Mouse (Mus musculus) forebrain, postnatal 0 days (tissue): ENCODE data around the gene Rpl5. TPM values are rescaled to one million over a fixed set of nuclear protein-coding genes. Genes with fewer than 3 reads are reported as not detected.

Experiments used
- ATAC-seq: fragments of 200-750 bp; cut with Nextera tagmentation; 2 replicates; pipeline ENCODE4 v1.8.0; 2017; ENCODE audit warnings: mild to moderate bottlenecking, moderate library complexity
- DNase-seq: peaks from one replicate; pipeline ENCODE4 v3.0.0-alpha.2; 2015
- H3K27ac ChIP-seq: fragments of 300-500 bp; sonication (generic); 2 replicates; pipeline ENCODE4 v1.5.1; 2014; ENCODE audit warnings: low read depth, mild to moderate bottlenecking, antibody characterized with exemption, low read length, moderate library complexity, mixed read lengths
- H3K27me3 ChIP-seq: fragments of 300-500 bp; sonication (generic); 2 replicates; pipeline ENCODE4 v1.6.1; 2014; ENCODE audit warnings: mild to moderate bottlenecking, low read length, mixed read lengths; ENCODE audit not compliant: insufficient read depth
- H3K36me3 ChIP-seq: fragments of 300-500 bp; sonication (generic); 2 replicates; pipeline ENCODE4 v1.6.1; 2014; ENCODE audit warnings: mild to moderate bottlenecking, moderate library complexity; ENCODE audit not compliant: insufficient read depth
- H3K4me1 ChIP-seq: fragments of 300-500 bp; sonication (generic); 2 replicates; pipeline ENCODE4 v1.6.1; 2014; ENCODE audit warnings: antibody characterized with exemption; ENCODE audit not compliant: insufficient read depth
- H3K4me2 ChIP-seq: fragments of 300-500 bp; sonication (generic); 2 replicates; pipeline ENCODE4 v1.6.1; 2014; ENCODE audit warnings: low read depth, mild to moderate bottlenecking, moderate library complexity
- H3K4me3 ChIP-seq: fragments of 300-500 bp; sonication (generic); 2 replicates; pipeline ENCODE4 v1.5.1; 2014; ENCODE audit warnings: low read depth, low read length, mixed read lengths
- H3K9ac ChIP-seq: fragments of 300-500 bp; sonication (generic); 2 replicates; pipeline ENCODE4 v1.6.1; 2014; ENCODE audit warnings: mild to moderate bottlenecking
- H3K9me3 ChIP-seq: fragments of 300-500 bp; sonication (generic); 2 replicates; pipeline ENCODE4 v1.6.1; 2016; ENCODE audit warnings: low read length
- CTCF ChIP-seq: sonication (generic); IDR thresholded peaks from 2 replicates; pipeline ENCODE4 v1.5.1; 2016; ENCODE audit warnings: antibody characterized with exemption, control low read depth, low read depth
- WGBS: fragments of 180-500 bp; shearing (Covaris S2); extraction: QIAGEN DNeasy Blood & Tissue Kit; methylation state at CpG from one replicate; pipeline ENCODE4 v1.1.7; 2014; 5-methylcytosine and 5-hydroxymethylcytosine counted together
- polyA plus RNA-seq: library from polyadenylated mRNA; unstranded; fragments of >200 nt; fragmentation: Nextera tagmentation; extraction: Ambion mirVana; gene quantifications from 2 replicates; pipeline ENCODE4 v1.2.1, GENCODE M21; 2015
- total RNA-seq: library from RNA; depleted of rRNA; stranded (reverse); fragments of >200 nt; gene quantifications from 2 replicates; pipeline ENCODE4 v1.2.3, GENCODE M21; 2014

Gene Rpl5
- total and polyA plus RNA-seq, 2 experiments from 2014 or later = 65.7 to 195 TPM

DNA sequence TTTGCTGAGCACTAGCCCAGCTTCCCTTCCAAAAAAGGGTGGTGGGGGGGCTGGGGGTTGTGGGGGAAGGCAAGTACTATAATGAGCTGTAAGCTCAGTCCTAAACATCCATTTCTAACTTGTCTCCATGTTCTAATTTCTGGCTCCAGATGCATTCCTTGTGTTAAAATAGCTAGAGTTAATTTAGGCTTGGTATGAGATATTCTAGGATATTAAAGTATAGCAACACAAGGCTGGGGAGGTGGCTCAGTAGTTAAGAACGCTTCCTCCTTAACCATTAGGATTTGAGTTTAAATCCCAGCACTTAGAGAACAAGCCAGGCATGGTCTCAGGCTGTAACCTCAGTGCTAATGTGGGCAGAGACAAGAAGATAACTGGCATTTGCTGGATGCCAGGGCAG, 4.0 kb upstream of the Rpl5 start:
- Histone ChIP-seq H3K4me1 (no peaks in the 10 kb centered on the region), H3K9ac (no peak overlapping the region), H3K36me3 (no peaks in the 10 kb centered on the region), H3K27me3 (no peaks in the 10 kb centered on the region), H3K4me2 (no peak overlapping the region), H3K4me3 (no peak overlapping the region), H3K9me3 (no peaks in the 10 kb centered on the region), H3K27ac (no peak overlapping the region)
- ATAC-seq (no peak), DNase-seq (no peak)
- TF ChIP-seq CTCF = no peak
- WGBS = 79% methylated on average over 1 of the region's 1 CpGs

DNA sequence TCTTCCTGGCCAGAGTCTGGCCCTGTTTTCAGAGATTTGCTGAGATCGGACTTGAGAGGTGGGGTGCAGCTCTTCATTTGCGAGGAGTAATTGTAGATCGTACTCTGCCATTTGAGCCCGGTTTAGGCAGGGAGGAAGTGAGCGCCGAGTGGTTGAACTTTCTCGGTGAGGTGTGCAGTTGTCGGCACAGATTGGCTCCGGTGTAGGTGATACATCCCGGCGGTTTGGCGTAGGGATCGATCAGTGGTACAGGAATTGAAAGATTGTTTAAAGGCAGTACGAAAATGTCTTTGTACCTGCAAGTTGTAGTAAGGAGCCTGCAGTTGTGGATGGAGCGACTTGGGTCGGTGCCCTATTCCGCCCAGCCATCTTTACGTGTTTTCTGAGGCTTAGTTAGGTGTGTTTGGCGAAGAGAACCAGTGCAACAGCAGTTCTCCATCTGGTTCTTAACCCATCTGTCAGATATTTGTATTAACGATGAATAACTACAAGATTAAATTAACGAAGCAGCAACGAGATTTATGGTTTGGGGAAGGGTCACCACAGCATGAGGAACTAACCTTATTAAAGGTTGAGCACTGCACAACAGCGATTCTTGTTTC, 813 bp downstream of the Rpl5 start:
- H3K9me3 ChIP-seq = no peaks in the 10 kb centered on the region
- ATAC-seq (peak; percentile 53; the same call in 1 of the 2 replicates), DNase-seq (no peak)
- no peaks in the 10 kb centered on the region for H3K4me1 ChIP-seq
- H3K27ac ChIP-seq = peak overlapping the region; percentile 91
- TF ChIP-seq CTCF = no peak
- no peaks in the 10 kb centered on the region for H3K27me3 ChIP-seq
- H3K9ac ChIP-seq = peak overlapping the region; percentile 95
- peak overlapping the region; percentile 98 for H3K4me3 ChIP-seq
- H3K4me2 ChIP-seq = peak overlapping the region; percentile 69
- H3K36me3 ChIP-seq = peaks cover 29% of the 10 kb centered on the region
- under 1% methylated on average over 23 of the region's 23 CpGs for WGBS

DNA sequence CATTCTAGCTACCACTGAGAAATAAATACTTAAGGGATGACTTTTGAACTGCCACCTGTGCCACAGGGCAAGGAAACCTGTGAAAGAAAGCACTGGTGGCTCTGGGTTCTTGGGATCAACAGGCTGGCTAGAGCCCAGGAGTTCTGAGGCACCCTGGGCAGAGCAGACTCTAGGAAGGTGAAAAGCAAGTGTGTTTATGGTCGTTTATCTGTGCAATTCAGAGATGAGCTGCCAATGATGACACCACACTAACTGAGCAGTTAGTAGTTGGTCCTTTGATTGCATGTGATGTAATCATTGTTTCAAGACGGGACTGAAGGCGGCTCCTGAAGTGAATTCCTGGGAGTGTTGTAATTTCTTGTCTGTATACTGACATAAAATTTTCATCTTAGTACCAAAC, 4.0 kb downstream of the Rpl5 start:
- Histone ChIP-seq H3K9me3 (no peaks in the 10 kb centered on the region), H3K4me1 (no peaks in the 10 kb centered on the region), H3K27ac (no peak overlapping the region), H3K36me3 (peaks cover 59% of the 10 kb centered on the region), H3K4me3 (no peak overlapping the region), H3K4me2 (no peak overlapping the region), H3K9ac (no peak overlapping the region), H3K27me3 (no peaks in the 10 kb centered on the region)
- no peak for ATAC-seq
- WGBS = 77% methylated on average over 3 of the region's 3 CpGs
- DNase-seq = no peak
- TF ChIP-seq CTCF = no peak

DNA sequence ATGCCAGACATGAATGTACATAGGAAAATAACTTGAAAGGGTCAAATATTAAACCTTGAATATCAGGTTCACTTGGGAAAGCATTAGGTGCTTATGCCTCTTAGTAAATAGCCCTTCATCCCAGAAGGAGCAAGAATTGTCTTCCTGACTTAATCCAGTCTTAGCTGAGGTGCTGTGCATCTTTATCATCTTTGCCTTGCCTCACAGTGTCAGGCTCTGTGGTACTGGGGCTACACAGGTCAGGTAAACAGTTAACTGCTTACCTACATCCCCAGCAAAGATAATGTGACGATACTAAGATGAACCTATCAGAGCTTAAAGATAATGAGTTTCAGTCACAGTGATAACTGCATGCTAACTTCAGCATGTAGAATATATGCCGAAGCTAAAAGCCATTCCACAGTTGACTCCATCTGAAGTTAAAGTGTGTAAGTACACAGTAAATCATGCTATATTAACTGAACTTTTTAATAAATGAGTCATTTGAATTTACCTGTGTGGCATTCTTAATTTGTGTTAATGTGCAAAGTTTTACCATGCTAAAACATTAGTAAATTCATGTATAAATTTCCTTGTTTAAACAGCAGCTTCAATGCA, 8.3 kb downstream of the Rpl5 start:
- no peak for DNase-seq
- H3K9ac ChIP-seq = no peak overlapping the region
- no peak overlapping the region for H3K4me2 ChIP-seq
- no peaks in the 10 kb centered on the region for H3K4me1 ChIP-seq
- 93% methylated on average over 2 of the region's 2 CpGs for WGBS
- H3K27me3 ChIP-seq = no peaks in the 10 kb centered on the region
- H3K4me3 ChIP-seq = no peak overlapping the region
- no peaks in the 10 kb centered on the region for H3K9me3 ChIP-seq
- no peak for ATAC-seq
- H3K27ac ChIP-seq = no peak overlapping the region
- H3K36me3 ChIP-seq = peaks cover 65% of the 10 kb centered on the region
- no peak for TF ChIP-seq CTCF

DNA sequence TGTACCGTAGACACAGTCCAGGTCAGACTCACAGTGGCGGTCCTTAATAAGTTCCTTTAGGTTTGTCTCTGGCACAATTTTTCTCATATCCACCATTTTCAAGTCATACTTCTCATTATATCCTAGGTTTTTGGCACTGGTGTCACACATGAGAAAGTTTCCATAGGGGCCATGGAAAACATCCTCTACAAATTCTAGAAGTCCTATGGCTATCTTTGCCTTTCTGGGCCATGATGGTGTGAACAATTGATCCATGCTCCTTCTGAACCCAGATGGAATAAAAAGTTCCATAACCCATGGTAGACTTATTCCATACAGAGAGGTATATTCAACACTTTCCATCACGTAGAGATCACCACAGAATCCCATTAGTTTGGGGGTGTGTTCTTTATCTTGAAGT, 9.4 kb downstream of the Rpl5 start:
- H3K36me3 ChIP-seq = peaks cover 57% of the 10 kb centered on the region
- H3K9me3 ChIP-seq = no peaks in the 10 kb centered on the region
- H3K27ac ChIP-seq = no peak overlapping the region
- DNase-seq (no peak), ATAC-seq (no peak)
- H3K4me2 ChIP-seq = no peak overlapping the region
- H3K4me3 ChIP-seq = no peak overlapping the region
- no peaks in the 10 kb centered on the region for H3K27me3 ChIP-seq
- WGBS = 81% methylated on average over 3 of the region's 3 CpGs
- no peak for TF ChIP-seq CTCF
- no peaks in the 10 kb centered on the region for H3K4me1 ChIP-seq
- H3K9ac ChIP-seq = no peak overlapping the region

DNA sequence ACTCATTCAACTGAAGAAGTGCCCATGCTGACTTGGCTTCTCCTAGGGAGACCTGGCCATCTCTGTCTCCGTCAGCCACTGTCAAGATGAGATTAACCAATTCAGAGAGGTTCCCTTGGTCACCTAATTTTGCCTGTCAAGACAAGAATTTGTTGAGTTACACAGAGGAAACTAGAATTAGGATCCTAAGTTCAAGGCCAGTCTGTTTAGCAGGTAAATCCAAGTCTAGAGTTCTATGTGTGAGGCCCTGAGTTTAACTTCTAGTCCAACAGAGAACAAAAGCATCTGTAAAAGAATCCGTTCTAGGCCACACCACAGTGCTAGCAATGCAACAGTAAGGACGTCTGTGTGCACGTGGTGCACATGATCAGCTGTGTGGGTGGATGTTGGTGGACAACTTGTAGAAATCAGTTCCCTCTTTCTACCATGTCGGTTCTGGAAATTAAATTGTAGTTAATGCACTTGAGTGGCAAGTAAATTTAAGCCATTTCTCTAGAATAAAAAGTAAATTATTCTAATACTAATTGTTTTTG, 9.8 kb downstream of the Rpl5 start:
- ATAC-seq = no peak
- no peaks in the 10 kb centered on the region for H3K9me3 ChIP-seq
- no peaks in the 10 kb centered on the region for H3K27me3 ChIP-seq
- H3K4me1 ChIP-seq = no peaks in the 10 kb centered on the region
- H3K4me2 ChIP-seq = no peak overlapping the region
- H3K4me3 ChIP-seq = no peak overlapping the region
- WGBS = 63% methylated on average over 5 of the region's 5 CpGs
- H3K9ac ChIP-seq = no peak overlapping the region
- H3K27ac ChIP-seq = no peak overlapping the region
- peaks cover 52% of the 10 kb centered on the region for H3K36me3 ChIP-seq
- DNase-seq = no peak
- TF ChIP-seq CTCF = no peak

DNA sequence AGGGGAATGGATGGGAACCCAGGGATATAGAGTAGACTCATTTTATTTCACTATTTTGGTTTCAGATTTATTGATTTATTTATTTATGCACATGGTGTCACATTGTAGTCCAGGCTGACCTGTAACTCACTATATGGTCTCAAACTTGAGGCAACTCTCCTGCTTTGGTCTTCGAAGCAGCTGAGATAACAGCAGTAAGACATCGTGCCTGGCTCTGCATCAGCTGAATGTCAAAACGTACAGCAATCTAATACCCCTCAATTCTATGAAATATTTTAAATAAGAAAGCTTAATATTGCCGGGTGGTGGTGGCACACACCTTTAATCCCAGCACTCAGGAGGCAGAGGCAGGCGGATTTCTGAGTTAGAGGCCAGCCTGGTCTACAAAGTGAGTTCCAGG, 10.7 kb downstream of the Rpl5 start:
- Histone ChIP-seq H3K27me3 (no peaks in the 10 kb centered on the region), H3K36me3 (peaks cover 44% of the 10 kb centered on the region), H3K4me2 (no peak overlapping the region), H3K9me3 (no peaks in the 10 kb centered on the region), H3K9ac (no peak overlapping the region), H3K4me1 (no peaks in the 10 kb centered on the region), H3K27ac (no peak overlapping the region), H3K4me3 (no peak overlapping the region)
- ATAC-seq (no peak), DNase-seq (no peak)
- 93% methylated on average over 5 of the region's 5 CpGs for WGBS
- TF ChIP-seq CTCF = no peak
